Mouse (Mus musculus) megakaryocyte, embryonic 14.5 days (primary cell): Measurements from ENCODE around the gene C1qb. TPM values are rescaled to one million over a fixed set of nuclear protein-coding genes. Genes with fewer than 3 reads are reported as not detected.

Experiments
- H3K27me3 ChIP-seq: replicated peaks from 2 replicates; pipeline ENCODE3; 2012; ENCODE audit warnings: inconsistent platforms
- H3K36me3 ChIP-seq: replicated peaks from 2 replicates; pipeline ENCODE3; 2012; ENCODE audit warnings: low read length, inconsistent platforms, mixed read lengths
- H3K4me1 ChIP-seq: 2 replicates; pipeline ENCODE4 v1.6.1; 2012; ENCODE audit warnings: inconsistent platforms
- H3K4me3 ChIP-seq: replicated peaks from 2 replicates; pipeline ENCODE3; 2012; ENCODE audit warnings: moderate library complexity, mild to moderate bottlenecking, inconsistent platforms
- H3K9me3 ChIP-seq: 2 replicates; pipeline ENCODE4 v1.6.1; 2012; ENCODE audit warnings: inconsistent platforms
- FLI1 ChIP-seq: IDR thresholded peaks from 2 replicates; pipeline ENCODE4 v1.6.1; 2012; ENCODE audit warnings: low read length, inconsistent platforms, mixed read lengths
- GATA1 ChIP-seq: IDR thresholded peaks from 3 replicates; pipeline ENCODE4 v1.6.1; 2012; ENCODE audit warnings: mixed read lengths, low read length, inconsistent platforms, borderline replicate concordance
- polyA plus RNA-seq: library from polyadenylated mRNA; stranded (reverse); fragments of >175 nt; gene quantifications from 2 replicates; pipeline ENCODE4 v1.2.3, GENCODE M21; 2012; ENCODE audit warnings: low replicate concordance; ENCODE audit not compliant: insufficient read depth

C1qb gene
- polyA plus RNA-seq, 1 experiment: 199 TPM

GRCm38 (mm10) chr4:136878171-136878570 is 7.8 kb downstream of the C1qb start:
- H3K4me1 ChIP-seq: no peaks in the 10 kb centered on the region
- H3K36me3 ChIP-seq: no peaks in the 10 kb centered on the region
- no peak overlapping the region for H3K4me3 ChIP-seq
- peaks cover 65% of the 10 kb centered on the region for H3K27me3 ChIP-seq
- TF ChIP-seq GATA1: no peak
- no peak for TF ChIP-seq FLI1
- H3K9me3 ChIP-seq: no peaks in the 10 kb centered on the region

GRCm38 (mm10) chr4:136876971-136877370 is 9.0 kb downstream of the C1qb start:
- no peaks in the 10 kb centered on the region for H3K9me3 ChIP-seq
- no peak for TF ChIP-seq FLI1
- no peak for TF ChIP-seq GATA1
- H3K4me1 ChIP-seq: no peaks in the 10 kb centered on the region
- no peaks in the 10 kb centered on the region for H3K36me3 ChIP-seq
- H3K4me3 ChIP-seq: no peak overlapping the region
- H3K27me3 ChIP-seq: peaks cover 65% of the 10 kb centered on the region

GRCm38 (mm10) chr4:136875012-136875411 is 11.0 kb downstream of the C1qb start:
- Histone ChIP-seq H3K36me3 (no peaks in the 10 kb centered on the region), H3K27me3 (peaks cover 56% of the 10 kb centered on the region)
- no peak for TF ChIP-seq FLI1
- no peak for TF ChIP-seq GATA1

GRCm38 (mm10) chr4:136868371-136868770 is 17.6 kb downstream of the C1qb start:
- H3K4me3 ChIP-seq: no peak overlapping the region
- peaks cover 70% of the 10 kb centered on the region for H3K27me3 ChIP-seq
- no peaks in the 10 kb centered on the region for H3K9me3 ChIP-seq
- TF ChIP-seq GATA1: no peak
- no peak for TF ChIP-seq FLI1
- H3K4me1 ChIP-seq: peaks cover 1% of the 10 kb centered on the region
- no peaks in the 10 kb centered on the region for H3K36me3 ChIP-seq

More at GRCm38 (mm10) chr4:136875012-136875411, 11.0 kb downstream of the C1qb start:
- Histone ChIP-seq H3K4me3 (no peak overlapping the region), H3K4me1 (no peaks in the 10 kb centered on the region), H3K9me3 (no peaks in the 10 kb centered on the region)

GRCm38 (mm10) chr4:136867690-136868345 is 18.2 kb downstream of the C1qb start:
- Histone ChIP-seq H3K27me3 (peaks cover 74% of the 10 kb centered on the region), H3K4me1 (peaks cover 7% of the 10 kb centered on the region), H3K9me3 (no peaks in the 10 kb centered on the region), H3K36me3 (no peaks in the 10 kb centered on the region), H3K4me3 (no peak overlapping the region)
- TF ChIP-seq GATA1: no peak
- TF ChIP-seq FLI1: no peak

GRCm38 (mm10) chr4:136865531-136865930 is 20.5 kb downstream of the C1qb start:
- TF ChIP-seq FLI1 (no peak), GATA1 (no peak)
- Histone ChIP-seq H3K36me3 (no peaks in the 10 kb centered on the region), H3K9me3 (no peaks in the 10 kb centered on the region), H3K4me3 (no peak overlapping the region), H3K4me1 (peaks cover 11% of the 10 kb centered on the region), H3K27me3 (peaks cover 88% of the 10 kb centered on the region)

GRCm38 (mm10) chr4:136864751-136865470 is 21.1 kb downstream of the C1qb start:
- H3K9me3 ChIP-seq: peaks cover 2% of the 10 kb centered on the region
- no peaks in the 10 kb centered on the region for H3K36me3 ChIP-seq
- H3K4me1 ChIP-seq: peaks cover 11% of the 10 kb centered on the region
- peaks cover 85% of the 10 kb centered on the region for H3K27me3 ChIP-seq
- TF ChIP-seq FLI1 (no peak), GATA1 (no peak)
- no peak overlapping the region for H3K4me3 ChIP-seq

- Histone ChIP-seq H3K27me3 (peaks cover 90% of the 10 kb centered on the region), H3K9me3 (peaks cover 12% of the 10 kb centered on the region), H3K4me3 (no peak overlapping the region), H3K4me1 (peaks cover 11% of the 10 kb centered on the region), H3K36me3 (no peaks in the 10 kb centered on the region)
- TF ChIP-seq FLI1 (no peak), GATA1 (no peak)
These were observed 22.5 kb downstream of the C1qb start for GRCm38 (mm10) chr4:136863517-136863916.

GRCm38 (mm10) chr4:136862411-136862810 is 23.6 kb downstream of the C1qb start:
- H3K4me1 ChIP-seq: peaks cover 11% of the 10 kb centered on the region
- H3K27me3 ChIP-seq: peaks cover 93% of the 10 kb centered on the region
- no peak overlapping the region for H3K4me3 ChIP-seq
- TF ChIP-seq GATA1 (no peak), FLI1 (no peak)
- no peaks in the 10 kb centered on the region for H3K36me3 ChIP-seq
- H3K9me3 ChIP-seq: peaks cover 12% of the 10 kb centered on the region

GRCm38 (mm10) chr4:136861806-136862205 is 24.2 kb downstream of the C1qb start:
- Histone ChIP-seq H3K4me1 (peaks cover 11% of the 10 kb centered on the region), H3K4me3 (no peak overlapping the region), H3K9me3 (peaks cover 12% of the 10 kb centered on the region), H3K27me3 (peaks cover 94% of the 10 kb centered on the region), H3K36me3 (no peaks in the 10 kb centered on the region)
- TF ChIP-seq GATA1 (no peak), FLI1 (no peak)
